Mouse (Mus musculus) liver, adult 2 months (tissue): Measurements from ENCODE around the gene Vac14.

ENCODE experiments used
- CTCF ChIP-seq: fragments of 200-500 bp; IDR thresholded peaks from 2 replicates; pipeline ENCODE4 v1.5.1; 2011; ENCODE audit warnings: low read depth, low read length, control low read depth
- POLR2A ChIP-seq: fragments of 200-500 bp; IDR thresholded peaks from 2 replicates; pipeline ENCODE4 v1.6.1; 2011; ENCODE audit warnings: low read length, control low read depth; ENCODE audit not compliant: insufficient read depth; ENCODE audit errors: extremely low read depth

DNA sequence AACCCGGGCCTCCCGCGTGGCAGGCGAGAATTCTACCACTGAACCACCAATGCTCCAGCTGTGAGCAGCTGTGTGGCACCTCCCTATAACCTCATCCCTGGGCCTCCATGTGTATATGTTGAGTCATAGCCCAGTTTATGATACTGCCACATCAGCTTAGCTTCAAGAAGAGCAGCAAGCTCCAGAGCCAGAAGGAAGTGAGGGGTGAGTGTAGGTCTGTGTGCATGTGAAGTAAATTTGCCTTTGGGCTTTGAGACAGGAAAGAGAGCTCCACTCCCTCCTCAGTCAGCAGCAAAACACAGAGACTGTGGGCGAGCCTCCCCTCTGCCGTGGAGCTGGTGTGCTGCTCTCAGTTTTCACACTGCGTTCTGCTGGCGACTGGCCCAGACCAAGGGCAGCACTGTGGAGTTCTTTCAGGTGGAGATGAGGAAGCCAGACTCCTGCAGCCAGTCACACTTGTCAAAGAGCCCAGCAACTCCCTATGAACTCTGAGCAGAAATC lies 12.2 kb downstream of the Vac14 start:
- TF ChIP-seq CTCF (no peak), POLR2A (no peak)
